Mouse (Mus musculus) right cerebral cortex, adult 2 months (tissue): Measurements from ENCODE around the gene Abcf1.
"Not testable (repeated sequence)": the region's sequence is repeated elsewhere in the genome, so short reads cannot be mapped to it uniquely, and the experiment has no call there.

Source experiments
- DNase-seq, 2 experiments: peaks; one replicate each; pipeline ENCODE4 v3.0.0; 2021 to 2022; ENCODE audit warnings: low spot score in 2 of 2

Abcf1 gene

DNA sequence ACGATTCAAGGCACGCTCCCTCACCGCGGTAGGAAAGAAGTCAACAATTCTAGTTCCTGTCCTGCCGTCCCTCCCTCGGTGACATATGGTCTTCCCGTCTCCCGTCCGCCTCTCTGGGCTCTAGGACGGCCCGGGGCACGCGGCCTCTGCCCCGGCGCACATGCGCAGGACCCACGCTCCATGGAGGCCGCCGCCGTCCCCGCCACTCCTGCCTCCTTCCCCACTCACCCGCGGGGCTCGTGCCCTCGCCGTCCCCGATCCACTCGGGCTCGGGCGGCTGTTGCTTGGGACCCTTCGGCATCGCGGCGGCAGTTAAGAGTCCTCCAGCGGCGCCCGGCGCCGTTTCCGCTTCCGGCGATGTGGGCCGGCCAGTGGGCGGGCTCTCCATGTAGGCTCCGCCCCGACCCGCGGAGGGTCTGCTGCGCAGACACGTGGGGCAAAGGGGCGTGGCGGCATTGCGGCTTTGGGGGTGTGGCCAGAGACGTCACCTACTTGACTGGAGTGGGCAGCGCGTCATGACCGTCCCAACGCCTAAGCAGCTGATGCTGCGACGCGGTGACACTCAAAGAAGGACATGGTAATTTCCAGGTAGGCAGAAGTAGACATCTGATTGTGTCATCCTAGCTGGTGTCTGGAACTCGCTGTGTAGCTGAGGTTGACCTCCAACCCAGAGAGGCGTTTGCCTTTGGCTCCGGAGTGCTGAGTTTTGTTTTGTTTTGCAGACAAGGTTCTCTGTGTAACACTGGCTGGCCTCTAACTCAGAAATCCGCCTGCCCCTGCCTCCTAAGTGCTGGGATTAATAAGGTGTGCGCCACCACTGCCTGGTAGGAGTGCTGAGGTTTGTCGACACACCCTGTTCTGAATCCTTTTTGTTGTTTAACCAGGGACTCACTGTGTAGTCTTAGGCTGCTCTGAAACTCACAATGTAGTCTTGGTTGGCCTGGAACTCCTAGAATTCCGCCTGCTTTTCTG, at the start of gene Abcf1:
Abcf1 (minus strand) TSS at position 344 of the 972 bp plus-strand sequence.
- DNase-seq = peak; percentile 98 to 99

DNA sequence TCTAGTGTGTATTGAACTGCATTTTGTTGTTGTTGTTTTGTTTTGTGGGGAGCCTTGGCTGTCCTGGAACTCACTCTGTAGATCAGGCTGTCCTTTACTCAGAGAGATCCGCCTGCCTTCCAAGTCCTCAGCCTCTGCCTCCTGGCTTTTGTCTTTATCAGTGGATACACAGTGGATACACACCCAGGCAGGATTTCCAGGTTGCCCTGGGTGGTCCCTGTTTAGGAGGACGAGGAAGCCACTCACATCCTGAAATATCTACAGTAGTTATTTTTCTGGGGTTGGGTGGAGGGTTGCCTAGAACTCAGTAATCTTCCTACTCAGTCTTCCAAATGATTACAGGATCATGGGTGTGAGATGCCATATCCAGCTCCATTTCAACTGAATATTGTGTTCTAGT, 49.4 kb upstream of the Abcf1 start:
- DNase-seq = no peak

GRCm38 (mm10) chr17:36017046-36017445, 47.5 kb upstream of the Abcf1 start:
- DNase-seq = no peak

DNA sequence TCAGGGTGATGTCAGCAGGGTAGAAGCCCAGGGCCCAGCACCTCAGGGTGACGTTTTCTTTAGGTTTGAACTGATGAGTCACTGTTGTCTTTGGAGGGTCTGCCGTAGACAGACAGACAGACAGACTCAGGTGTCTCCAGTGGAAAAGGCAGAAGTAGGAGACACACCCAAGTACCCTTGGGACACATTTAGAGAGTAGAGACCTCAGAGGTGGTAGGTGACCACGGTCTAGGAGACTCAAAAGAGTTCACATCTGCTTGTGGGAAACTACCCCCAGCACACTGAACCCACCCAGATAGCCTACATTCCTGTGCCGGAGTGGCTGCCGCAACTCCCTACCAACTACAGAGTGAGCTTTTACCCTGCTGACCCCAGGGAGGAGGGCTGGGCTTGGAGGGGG, 45.4 kb upstream of the Abcf1 start:
- no peak for DNase-seq

- not testable (repeated sequence) for DNase-seq
These were observed 34.8 kb upstream of the Abcf1 start for GRCm38 (mm10) chr17:36004409-36004808.

- DNase-seq = no peak
These were observed 33.8 kb upstream of the Abcf1 start for GRCm38 (mm10) chr17:36003331-36003730.

- DNase-seq = peak; percentile 45 to 57
These were observed 32.4 kb upstream of the Abcf1 start for GRCm38 (mm10) chr17:36001966-36002365.

GRCm38 (mm10) chr17:36001121-36001897, 31.7 kb upstream of the Abcf1 start:
- DNase-seq = no peak

- DNase-seq = no peak
These were observed 30.8 kb upstream of the Abcf1 start for GRCm38 (mm10) chr17:36000349-36000748.

GRCm38 (mm10) chr17:35999356-35999755, 29.8 kb upstream of the Abcf1 start:
- no peak for DNase-seq

DNA sequence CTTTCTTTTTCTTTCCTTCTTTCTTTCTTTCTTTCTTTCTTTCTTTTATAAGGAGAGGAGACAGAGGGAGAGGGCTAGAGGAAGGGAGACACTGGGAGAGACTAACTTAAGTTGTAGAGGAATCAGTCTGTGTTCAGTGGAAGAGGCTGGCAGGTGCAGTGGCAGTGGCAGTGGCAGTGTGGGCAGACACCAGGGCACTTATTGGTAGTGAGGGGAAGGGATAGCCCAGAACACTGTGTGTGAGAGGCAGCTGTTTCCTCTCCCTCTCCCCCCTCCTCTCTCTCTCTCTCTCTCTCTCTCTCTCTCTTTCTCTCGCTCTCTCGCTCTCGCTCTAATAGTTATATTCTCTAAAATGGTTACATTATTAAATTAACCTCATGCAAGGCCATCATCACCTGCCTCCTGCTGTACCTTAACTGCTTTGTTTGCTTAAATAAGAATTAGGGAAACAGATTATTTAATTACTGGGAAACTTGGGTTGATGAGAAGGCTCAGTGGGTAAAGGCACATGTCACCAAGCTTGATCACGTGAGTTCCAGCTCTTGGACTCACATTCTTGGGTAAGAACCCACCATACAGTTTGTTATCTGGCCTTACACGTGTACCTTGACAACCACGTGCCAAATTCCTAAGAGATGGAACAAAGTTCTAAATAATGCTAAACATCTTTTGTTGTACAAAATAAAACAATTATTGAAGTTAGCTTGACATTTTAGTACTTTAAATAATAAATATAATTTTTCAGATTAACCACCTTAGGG, 29.2 kb upstream of the Abcf1 start:
- DNase-seq = no peak

GRCm38 (mm10) chr17:35997713-35998510, 28.4 kb upstream of the Abcf1 start:
- no peak for DNase-seq

DNA sequence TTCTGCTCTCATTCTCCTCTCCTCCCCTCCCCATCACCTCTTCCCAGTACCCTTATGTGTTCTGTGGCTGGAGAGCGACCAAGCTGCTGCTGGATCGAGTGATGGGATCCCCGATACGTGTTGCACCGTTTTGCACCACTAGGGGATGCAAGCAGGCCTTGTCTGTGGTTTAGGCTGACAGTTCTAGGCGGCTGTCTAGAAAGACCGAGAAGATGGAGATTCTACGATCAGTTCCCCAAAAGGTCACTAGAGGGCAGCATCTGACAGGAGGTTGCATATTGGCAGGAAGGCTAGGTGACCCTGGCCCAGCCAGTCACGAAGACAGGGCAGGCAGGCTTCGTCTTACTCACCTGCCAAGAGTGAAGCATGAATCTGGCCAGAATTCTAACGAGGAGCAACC, 27.4 kb upstream of the Abcf1 start:
- DNase-seq = peak; percentile 94 to 99

- no peak for DNase-seq
These were observed 25.3 kb upstream of the Abcf1 start for GRCm38 (mm10) chr17:35994879-35995240.

- peak; percentile 82 to 83 for DNase-seq
These were observed 24.8 kb upstream of the Abcf1 start for GRCm38 (mm10) chr17:35994175-35994878.

- DNase-seq = peak; percentile 76 to 84
These were observed 24.1 kb upstream of the Abcf1 start for GRCm38 (mm10) chr17:35993675-35994074.

DNA sequence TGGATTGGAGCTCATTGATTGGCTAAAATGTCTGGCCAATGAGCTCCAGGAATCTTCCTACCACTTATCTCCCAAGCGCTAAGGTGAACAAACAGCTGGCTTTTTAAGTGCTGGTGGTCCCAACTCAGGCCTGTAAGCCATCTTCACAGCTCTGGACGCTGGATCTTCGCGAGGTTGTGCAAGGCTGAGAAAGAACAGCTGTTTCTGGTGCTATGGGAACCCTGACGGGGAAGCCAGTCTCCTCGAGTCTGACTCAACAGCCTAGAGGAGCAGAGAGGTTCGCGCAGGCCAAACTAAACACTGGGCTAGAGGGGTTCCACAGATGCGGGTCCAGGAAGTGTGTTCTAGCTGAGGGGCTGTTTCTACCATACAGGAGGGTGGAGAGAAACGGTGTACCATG, 22.2 kb upstream of the Abcf1 start:
- DNase-seq = no peak

GRCm38 (mm10) chr17:35981776-35982175, 12.2 kb upstream of the Abcf1 start:
- no peak for DNase-seq

DNA sequence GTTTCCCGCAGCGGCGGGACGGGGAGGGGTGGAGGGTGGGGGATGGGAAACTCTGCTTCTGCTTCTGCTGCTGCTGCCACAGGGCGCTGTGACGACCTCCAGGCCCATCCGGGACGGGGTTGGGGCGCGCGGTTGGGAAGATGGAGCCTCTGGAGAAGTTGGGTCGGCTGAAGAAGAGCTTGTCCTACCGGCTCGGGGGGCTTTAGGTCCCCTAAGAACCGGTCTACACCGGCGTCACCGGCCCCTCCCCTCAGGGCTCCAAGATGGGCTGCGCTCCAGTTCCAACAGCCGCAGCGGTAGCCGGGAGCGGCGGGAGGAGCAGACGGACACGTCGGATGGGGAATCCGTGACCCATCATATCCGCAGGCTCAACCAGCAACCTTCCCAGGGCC, 10.8 kb upstream of the Abcf1 start:
- DNase-seq = peak; percentile 37 to 58
